Mouse (Mus musculus) WW6 (cell line): ENCODE measurements around the gene Appl2.

Experiments
- DNase-seq: peaks from one replicate; pipeline ENCODE4 v3.0.0-alpha.2; 2013; ENCODE audit warnings: low read depth, low spot score

The Appl2 gene

GRCm38 (mm10) chr10:83631775-83632174 is 16.8 kb downstream of the Appl2 start:
- no peak for DNase-seq

GRCm38 (mm10) chr10:83630899-83631298 is 17.6 kb downstream of the Appl2 start:
- no peak for DNase-seq

GRCm38 (mm10) chr10:83629878-83630277 is 18.7 kb downstream of the Appl2 start:
- no peak for DNase-seq

- DNase-seq, result no peak
These were observed 19.3 kb downstream of the Appl2 start for GRCm38 (mm10) chr10:83629190-83629781.

GRCm38 (mm10) chr10:83628241-83628640 is 20.3 kb downstream of the Appl2 start:
- DNase-seq, result no peak

- no peak for DNase-seq
These were observed 21.3 kb downstream of the Appl2 start for GRCm38 (mm10) chr10:83627113-83627687.

- no peak for DNase-seq
These were observed 23.7 kb downstream of the Appl2 start for GRCm38 (mm10) chr10:83624841-83625240.

- DNase-seq, result no peak
These were observed 24.5 kb downstream of the Appl2 start for GRCm38 (mm10) chr10:83624065-83624464.

GRCm38 (mm10) chr10:83620350-83621055 is 28.0 kb downstream of the Appl2 start:
- DNase-seq, result no peak

- DNase-seq, result no peak
These were observed 29.6 kb downstream of the Appl2 start for GRCm38 (mm10) chr10:83618819-83619440.

GRCm38 (mm10) chr10:83617366-83617765 is 31.2 kb downstream of the Appl2 start:
- peak; percentile 36 for DNase-seq

- DNase-seq, result no peak
These were observed 35.8 kb downstream of the Appl2 start for GRCm38 (mm10) chr10:83612648-83613215.

GRCm38 (mm10) chr10:83611863-83612262 is 36.7 kb downstream of the Appl2 start:
- DNase-seq, result no peak

GRCm38 (mm10) chr10:83610518-83610917 is 38.0 kb downstream of the Appl2 start:
- DNase-seq, result no peak

GRCm38 (mm10) chr10:83608596-83608995 is 39.9 kb downstream of the Appl2 start:
- DNase-seq, result no peak

- DNase-seq, result no peak
These were observed 41.4 kb downstream of the Appl2 start for GRCm38 (mm10) chr10:83607111-83607510.

GRCm38 (mm10) chr10:83605637-83606183 is 42.8 kb downstream of the Appl2 start:
- DNase-seq, result no peak

- DNase-seq, result no peak
These were observed 44.5 kb downstream of the Appl2 start for GRCm38 (mm10) chr10:83603956-83604564.

GRCm38 (mm10) chr10:83600650-83601049 is 47.9 kb downstream of the Appl2 start:
- DNase-seq, result no peak

- DNase-seq, result no peak
These were observed 54.0 kb downstream of the Appl2 start for GRCm38 (mm10) chr10:83594526-83594925.

GRCm38 (mm10) chr10:83592616-83593015 is 55.9 kb downstream of the Appl2 start:
- DNase-seq, result no peak
